Mouse (Mus musculus) MEL (cell line): Measurements from ENCODE around the gene Gm5788.
A peak's percentile ranks its signal among the peaks of the same experiment; 100 is the strongest.

ENCODE experiments used
- CTCF ChIP-seq, 3 experiments: IDR thresholded peaks in 2 of 3; conservative IDR thresholded peaks in 1 of 3; 2 replicates each; pipeline ENCODE4 v1.5.1; 2011 to 2012; ENCODE audit warnings: low read length in 3 of 3, low read depth in 2 of 3, mild to moderate bottlenecking in 2 of 3, improper control_type of control experiment in 1 of 3, inconsistent platforms in 1 of 3, mixed read lengths in 1 of 3, moderate library complexity in 1 of 3; ENCODE audit not compliant: control insufficient read depth in 1 of 3, insufficient read depth in 1 of 3, poor library complexity in 1 of 3, severe bottlenecking in 1 of 3
- EP300 ChIP-seq, 2 experiments: IDR thresholded peaks; 2 replicates each; pipeline ENCODE4 v1.6.1; 2011; ENCODE audit warnings: improper control_type of control experiment in 2 of 2, low read length in 2 of 2, low read depth in 1 of 2, mild to moderate bottlenecking in 1 of 2
- MXI1 ChIP-seq: IDR thresholded peaks from 2 replicates; pipeline ENCODE4 v1.6.1; 2011; ENCODE audit warnings: mild to moderate bottlenecking, low read depth, low read length, improper control_type of control experiment
- POLR2A ChIP-seq, 2 experiments: IDR thresholded peaks; 2 replicates each; pipeline ENCODE4 v1.6.1; 2011 to 2012; ENCODE audit warnings: low read length in 2 of 2, mild to moderate bottlenecking in 2 of 2, control low read depth in 1 of 2, improper control_type of control experiment in 1 of 2, low read depth in 1 of 2, moderate library complexity in 1 of 2; ENCODE audit not compliant: control insufficient read depth in 1 of 2, insufficient read depth in 1 of 2, poor library complexity in 1 of 2
- TBP ChIP-seq: IDR thresholded peaks from 2 replicates; pipeline ENCODE4 v1.8.0; 2011; ENCODE audit warnings: low read depth, low read length, improper control_type of control experiment
- ZC3H11A ChIP-seq: IDR thresholded peaks from 2 replicates; pipeline ENCODE4 v1.6.1; 2012; ENCODE audit warnings: low read depth, mild to moderate bottlenecking, inconsistent platforms, low read length, improper control_type of control experiment

- no peak for TF ChIP-seq CTCF (IDR thresholded peaks at IDR 0.05 in 2 of 3, conservative IDR thresholded peaks at IDR 0.05 in 1 of 3; ENCODE audit: control insufficient read depth in 1 of 3, insufficient read depth in 1 of 3, low read depth in 2 of 3, low read length in 3 of 3, poor library complexity in 1 of 3, severe bottlenecking in 1 of 3)
- TF ChIP-seq EP300 (IDR thresholded peaks at IDR 0.05; ENCODE audit: low read depth in 1 of 2, low read length in 2 of 2): no peak
- no peak for TF ChIP-seq ZC3H11A
- TF ChIP-seq MXI1: peak; percentile 17; the same call in 1 of the 2 replicates
- no peak for TF ChIP-seq POLR2A (IDR thresholded peaks at IDR 0.05; ENCODE audit: control insufficient read depth in 1 of 2, insufficient read depth in 1 of 2, low read depth in 1 of 2, low read length in 2 of 2, poor library complexity in 1 of 2)
- no peak for TF ChIP-seq TBP
These were observed 23.0 kb upstream of the Gm5788 start for GRCm38 (mm10) chr12:87471421-87471963.
